Comparison of ENCODE assay signal across 8 mouse cellular contexts in genomic region chr19:8920073-8920736, GRCm38 (mm10). TPM values are rescaled to one million over a fixed set of nuclear protein-coding genes. Genes with fewer than 3 reads are reported as not detected.
DNase-seq lines count a peak whose midpoint lies in the region; ATAC-seq and TF ChIP-seq lines count a peak whose summit lies in the region.

Gene B3gat3 (plus strand): TSS chr19:8920374.

- DNase-seq in Muller cell, postnatal 12 days (ENCODE audit: inconsistent ontology term), result peak; percentile 96
- DNase-seq in cerebellum, adult 9-11 months, result peak; percentile 97
- peak; percentile 91 to 95 for DNase-seq in frontal cortex, adult 2 months (ENCODE audit: extremely low spot score in 1 of 2, low spot score in 1 of 2)
- DNase-seq in hindbrain, embryonic 10.5 days (ENCODE audit: low spot score), result peak; percentile 97
- DNase-seq in layer of hippocampus, adult 9-10 months (ENCODE audit: low spot score), result peak; percentile 88
- peak; percentile 78 to 81 for DNase-seq in thymus, adult 18-20 months

- TF ChIP-seq POLR2A in olfactory bulb, adult 2 months (IDR thresholded peaks at IDR 0.05; ENCODE audit: insufficient read depth, low read depth, low read length), result peak; percentile 70

- H3K9me3 ChIP-seq in hindbrain, embryonic 10.5 days, result no peaks in the 10 kb centered on the region
- H3K9me3 ChIP-seq in lung, embryonic 15.5 days, result no peaks in the 10 kb centered on the region

- H3K27me3 ChIP-seq in hindbrain, embryonic 10.5 days (ENCODE audit: insufficient read depth, poor library complexity, severe bottlenecking), result no peaks in the 10 kb centered on the region
- no peaks in the 10 kb centered on the region for H3K27me3 ChIP-seq in lung, embryonic 15.5 days

- 2% methylated on average over 50 of the region's 50 CpGs for WGBS in hindbrain, embryonic 10.5 days
- 2% methylated on average over 47 of the region's 50 CpGs for WGBS in lung, embryonic 15.5 days
- WGBS in olfactory bulb, adult 2 months, result 1% methylated on average over 50 of the region's 50 CpGs

- peak; percentile 99 for ATAC-seq in lung, embryonic 15.5 days (ENCODE audit: borderline replicate concordance, extremely low read depth, low FRiP score, low TSS enrichment)

- TF ChIP-seq CTCF in olfactory bulb, adult 2 months (IDR thresholded peaks at IDR 0.05; ENCODE audit: insufficient read depth, low read depth, low read length), result no peak

- peak within 1 kb of the TSS; percentile 89 for H3K4me3 ChIP-seq in hindbrain, embryonic 10.5 days
- H3K4me3 ChIP-seq in lung, embryonic 15.5 days, result peak within 1 kb of the TSS; percentile 83
- H3K4me3 ChIP-seq in olfactory bulb, adult 2 months (ENCODE audit: insufficient read depth, low read depth, low read length), result peak within 1 kb of the TSS; percentile 99

- peak within 1 kb of the TSS; percentile 73 for H3K9ac ChIP-seq in lung, embryonic 15.5 days

- peaks cover 49% of the 10 kb centered on the region for H3K36me3 ChIP-seq in hindbrain, embryonic 10.5 days
- H3K36me3 ChIP-seq in lung, embryonic 15.5 days, result peaks cover 27% of the 10 kb centered on the region

- H3K4me2 ChIP-seq in lung, embryonic 15.5 days, result peak within 1 kb of the TSS; percentile 72

- peak within 1 kb of the TSS; percentile 94 for H3K27ac ChIP-seq in hindbrain, embryonic 10.5 days
- peak within 1 kb of the TSS; percentile 91 for H3K27ac ChIP-seq in lung, embryonic 15.5 days
- peak within 1 kb of the TSS; percentile 85 for H3K27ac ChIP-seq in olfactory bulb, adult 2 months (ENCODE audit: insufficient read depth, low read depth, low read length)

- H3K4me1 ChIP-seq in hindbrain, embryonic 10.5 days (replicated peaks), result peaks cover 22% of the 10 kb centered on the region
- peaks cover 14% of the 10 kb centered on the region for H3K4me1 ChIP-seq in lung, embryonic 15.5 days
- peaks cover 2% of the 10 kb centered on the region for H3K4me1 ChIP-seq in olfactory bulb, adult 2 months (ENCODE audit: control insufficient read depth, insufficient read depth, low read length)

RNA-seq across cellular contexts. Expression of gene B3gat3, which starts in this region (rescaled TPM):
- 190 and 210 TPM in 2 replicates for polyA plus RNA-seq in frontal cortex, adult 2 months (2012; rRNA removed)
- 63.1 and 78.0 TPM in 2 replicates for polyA plus RNA-seq in hindbrain, embryonic 10.5 days (2016; fragmentation: Nextera tagmentation; extraction: Ambion mirVana)
- polyA plus RNA-seq in lung, embryonic 15.5 days (2015; fragmentation: Nextera tagmentation; extraction: Ambion mirVana), result 43.1 and 46.1 TPM in 2 replicates
- polyA plus RNA-seq in olfactory bulb, adult 2 months (2012; ENCODE audit: insufficient read depth, insufficient read length, low replicate concordance, missing spikeins), result not detected in 2 replicates

Comparison
In these comparisons a context has a peak if more than half of its experiments do, and no peak if none do; other contexts are left out.
1. Peak in every context shown above with its lines: DNase-seq, ATAC-seq, H3K4me3 ChIP-seq and H3K27ac ChIP-seq.